Mouse (Mus musculus) liver, adult 2 months (tissue): Measurements from ENCODE around the gene Olfr316.

Experiments
- CTCF ChIP-seq: fragments of 200-500 bp; IDR thresholded peaks from 2 replicates; pipeline ENCODE4 v1.5.1; 2011; ENCODE audit warnings: low read depth, low read length, control low read depth
- POLR2A ChIP-seq: fragments of 200-500 bp; IDR thresholded peaks from 2 replicates; pipeline ENCODE4 v1.6.1; 2011; ENCODE audit warnings: low read length, control low read depth; ENCODE audit not compliant: insufficient read depth; ENCODE audit errors: extremely low read depth

DNA sequence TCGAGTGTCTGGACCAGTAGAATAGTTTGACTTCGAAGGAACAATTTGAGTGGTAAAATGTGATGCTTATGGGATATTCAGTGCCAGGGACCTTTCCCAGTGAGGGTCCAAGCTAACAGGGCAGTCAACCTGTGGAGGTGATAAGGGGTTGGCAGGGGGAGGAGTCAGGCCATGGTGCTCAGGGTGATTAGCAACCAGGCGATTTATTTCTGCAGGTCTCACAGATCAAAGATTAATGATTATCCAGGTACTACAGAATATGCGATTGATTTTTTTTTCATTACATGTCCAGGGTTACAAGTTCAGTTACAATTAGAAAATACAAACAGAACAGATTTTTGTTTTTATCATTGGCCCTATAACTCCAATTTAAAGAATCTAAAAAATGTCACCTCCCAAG lies 51.3 kb downstream of the Olfr316 start:
- TF ChIP-seq POLR2A (no peak), CTCF (no peak)
